Mouse (Mus musculus) small intestine, adult 2 months (tissue): Measurements from ENCODE around the gene Cenpc1. TPM values are rescaled to one million over a fixed set of nuclear protein-coding genes. Genes with fewer than 3 reads are reported as not detected.

Source experiments
- H3K27ac ChIP-seq: fragments of 200-500 bp; 2 replicates; pipeline ENCODE4 v1.5.1; 2012; ENCODE audit warnings: low read depth, low read length, control low read depth, inconsistent platforms; ENCODE audit not compliant: insufficient read depth
- H3K27me3 ChIP-seq: fragments of 200-500 bp; 2 replicates; pipeline ENCODE4 v1.6.1; 2012; ENCODE audit warnings: mild to moderate bottlenecking, moderate library complexity, low read length, inconsistent platforms; ENCODE audit not compliant: control insufficient read depth, insufficient read depth
- H3K36me3 ChIP-seq: fragments of 200-500 bp; 2 replicates; pipeline ENCODE4 v1.6.1; 2012; ENCODE audit warnings: mild to moderate bottlenecking, low read length, control low read depth, inconsistent platforms; ENCODE audit not compliant: control insufficient read depth, insufficient read depth
- H3K4me1 ChIP-seq: fragments of 200-500 bp; 2 replicates; pipeline ENCODE4 v1.6.1; 2012; ENCODE audit warnings: low read length, inconsistent platforms, mixed read lengths; ENCODE audit not compliant: control insufficient read depth, insufficient read depth, insufficient read length
- H3K4me3 ChIP-seq: fragments of 200-500 bp; 2 replicates; pipeline ENCODE4 v1.5.1; 2012; ENCODE audit warnings: low read depth, mild to moderate bottlenecking, control low read depth, inconsistent platforms, low read length, moderate library complexity
- CTCF ChIP-seq: fragments of 200-500 bp; IDR thresholded peaks from 2 replicates; pipeline ENCODE4 v1.5.1; 2012; ENCODE audit warnings: low read depth, mild to moderate bottlenecking, control low read depth, inconsistent platforms, low read length, moderate library complexity, mixed read lengths; ENCODE audit not compliant: insufficient replicate concordance, insufficient read length; ENCODE audit errors: extremely low read depth
- POLR2A ChIP-seq: fragments of 200-500 bp; IDR thresholded peaks from 2 replicates; pipeline ENCODE4 v1.6.1; 2012; ENCODE audit warnings: low read depth, mild to moderate bottlenecking, control low read depth, inconsistent platforms, low read length, moderate library complexity
- WGBS: fragments of 180-500 bp; shearing (Covaris S2); methylation state at CpG from one replicate; pipeline ENCODE4 v1.1.7; 2018; 5-methylcytosine and 5-hydroxymethylcytosine counted together
- polyA plus RNA-seq: library from polyadenylated mRNA; depleted of rRNA; stranded (reverse); fragments of >200 nt; gene quantifications from 2 replicates; pipeline ENCODE4 v1.2.3, GENCODE M21; 2012

Cenpc1 gene
- polyA plus RNA-seq, 1 experiment: 2.3 TPM

GRCm38 (mm10) chr5:85996545-85997510 is 68.6 kb downstream of the Cenpc1 start:
- 86% methylated on average over 6 of the region's 6 CpGs for WGBS
- no peaks in the 10 kb centered on the region for H3K4me1 ChIP-seq
- no peaks in the 10 kb centered on the region for H3K27me3 ChIP-seq
- no peaks in the 10 kb centered on the region for H3K36me3 ChIP-seq
- no peak overlapping the region for H3K27ac ChIP-seq
- no peak overlapping the region for H3K4me3 ChIP-seq
- no peak for TF ChIP-seq CTCF
- no peak for TF ChIP-seq POLR2A

DNA sequence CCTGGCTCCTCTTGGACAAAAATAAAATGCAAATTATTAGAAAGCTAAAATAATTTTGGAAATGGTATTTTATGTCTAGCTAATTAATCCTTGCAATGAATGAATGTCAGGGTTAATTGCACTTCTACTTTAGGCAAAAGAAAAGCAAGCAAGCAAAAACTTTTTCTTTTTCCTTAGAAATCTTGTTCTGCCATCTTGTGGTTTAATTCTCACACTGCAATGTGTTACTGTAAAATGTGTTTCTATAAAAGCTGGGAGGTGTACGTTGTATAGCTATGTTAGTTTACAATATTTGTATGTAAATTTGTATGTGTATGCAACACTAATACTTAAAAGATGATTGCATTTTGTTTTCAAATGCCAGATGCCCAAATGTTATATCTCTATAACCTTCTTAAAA is 70.8 kb downstream of the Cenpc1 start:
- Histone ChIP-seq H3K4me1 (no peaks in the 10 kb centered on the region), H3K27ac (no peak overlapping the region), H3K27me3 (no peaks in the 10 kb centered on the region), H3K36me3 (no peaks in the 10 kb centered on the region), H3K4me3 (no peak overlapping the region)
- TF ChIP-seq POLR2A (no peak), CTCF (no peak)
- 38% methylated on average over 1 of the region's 1 CpGs for WGBS

- Histone ChIP-seq H3K4me1 (no peaks in the 10 kb centered on the region), H3K4me3 (no peak overlapping the region), H3K27me3 (no peaks in the 10 kb centered on the region), H3K36me3 (no peaks in the 10 kb centered on the region), H3K27ac (no peak overlapping the region)
- TF ChIP-seq CTCF (no peak), POLR2A (no peak)
- WGBS: 86% methylated on average over 4 of the region's 4 CpGs
Measured at GRCm38 (mm10) chr5:85992805-85993721, 72.3 kb downstream of the Cenpc1 start.

GRCm38 (mm10) chr5:85992055-85992454 is 73.3 kb downstream of the Cenpc1 start:
- WGBS: 7% methylated on average over 1 of the region's 1 CpGs

DNA sequence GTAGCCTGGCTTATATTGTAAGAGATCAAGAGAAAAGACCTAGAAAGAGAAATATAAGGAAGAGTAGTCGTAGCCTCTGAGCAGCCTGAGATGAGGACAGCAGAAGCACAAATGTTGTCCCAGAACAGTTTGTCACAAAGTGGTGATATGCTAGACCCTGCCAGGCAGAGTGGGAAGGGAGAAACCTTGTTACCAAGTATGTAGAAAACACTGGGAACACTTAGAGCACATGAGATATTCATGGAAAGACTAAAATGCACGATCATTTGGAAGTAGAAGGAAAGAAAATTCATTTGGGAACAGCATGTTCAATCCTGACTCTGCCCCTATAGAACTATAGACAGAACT is 77.9 kb downstream of the Cenpc1 start:
- no peaks in the 10 kb centered on the region for H3K27me3 ChIP-seq
- 75% methylated on average over 2 of the region's 2 CpGs for WGBS
- H3K4me1 ChIP-seq: no peaks in the 10 kb centered on the region
- no peak overlapping the region for H3K4me3 ChIP-seq
- no peak for TF ChIP-seq POLR2A
- TF ChIP-seq CTCF: no peak
- H3K27ac ChIP-seq: no peak overlapping the region
- H3K36me3 ChIP-seq: no peaks in the 10 kb centered on the region

More at GRCm38 (mm10) chr5:85992055-85992454, 73.3 kb downstream of the Cenpc1 start:
- Histone ChIP-seq H3K36me3 (no peaks in the 10 kb centered on the region), H3K27ac (no peak overlapping the region), H3K4me1 (no peaks in the 10 kb centered on the region), H3K4me3 (no peak overlapping the region), H3K27me3 (no peaks in the 10 kb centered on the region)
- TF ChIP-seq CTCF (no peak), POLR2A (no peak)

GRCm38 (mm10) chr5:85986734-85987515 is 78.5 kb downstream of the Cenpc1 start:
- no peak for TF ChIP-seq POLR2A
- no peak for TF ChIP-seq CTCF
- Histone ChIP-seq H3K27ac (no peak overlapping the region), H3K27me3 (no peaks in the 10 kb centered on the region), H3K4me3 (no peak overlapping the region), H3K36me3 (no peaks in the 10 kb centered on the region), H3K4me1 (no peaks in the 10 kb centered on the region)
- WGBS: 66% methylated on average over 4 of the region's 4 CpGs
